Mouse (Mus musculus) layer of hippocampus, adult 9-10 months (tissue): ENCODE measurements around the gene Lyzl4.
"Not testable (repeated sequence)": the region's sequence is repeated elsewhere in the genome, so short reads cannot be mapped to it uniquely, and the experiment has no call there.

ENCODE experiments used
- DNase-seq: peaks from one replicate; pipeline ENCODE4 v3.0.0; 2022; ENCODE audit warnings: low spot score

Lyzl4 gene

GRCm38 (mm10) chr9:121600201-121600860, 41.6 kb downstream of the Lyzl4 start:
- DNase-seq, result no peak

- DNase-seq, result no peak
These were observed 42.3 kb downstream of the Lyzl4 start for GRCm38 (mm10) chr9:121599551-121599950.

- no peak for DNase-seq
These were observed 43.8 kb downstream of the Lyzl4 start for GRCm38 (mm10) chr9:121598106-121598505.

- DNase-seq, result no peak
These were observed 47.1 kb downstream of the Lyzl4 start for GRCm38 (mm10) chr9:121594771-121595170.

GRCm38 (mm10) chr9:121593768-121594167, 48.1 kb downstream of the Lyzl4 start:
- not testable (repeated sequence) for DNase-seq

- DNase-seq, result no peak
These were observed 48.8 kb downstream of the Lyzl4 start for GRCm38 (mm10) chr9:121592948-121593550.

GRCm38 (mm10) chr9:121589533-121589932, 52.4 kb downstream of the Lyzl4 start:
- DNase-seq, result no peak

- DNase-seq, result no peak
These were observed 67.5 kb downstream of the Lyzl4 start for GRCm38 (mm10) chr9:121574380-121574779.

- no peak for DNase-seq
These were observed 73.4 kb downstream of the Lyzl4 start for GRCm38 (mm10) chr9:121568451-121568850.

- no peak for DNase-seq
These were observed 75.5 kb downstream of the Lyzl4 start for GRCm38 (mm10) chr9:121566387-121566786.

- DNase-seq, result no peak
These were observed 78.6 kb downstream of the Lyzl4 start for GRCm38 (mm10) chr9:121563276-121563675.

GRCm38 (mm10) chr9:121560515-121560914, 81.4 kb downstream of the Lyzl4 start:
- DNase-seq, result no peak

- no peak for DNase-seq
These were observed 83.7 kb downstream of the Lyzl4 start for GRCm38 (mm10) chr9:121558167-121558566.

- no peak for DNase-seq
These were observed 85.0 kb downstream of the Lyzl4 start for GRCm38 (mm10) chr9:121556913-121557312.

- DNase-seq, result peak; percentile 44
These were observed 86.4 kb downstream of the Lyzl4 start for GRCm38 (mm10) chr9:121555395-121556000.

GRCm38 (mm10) chr9:121553643-121554042, 88.3 kb downstream of the Lyzl4 start:
- DNase-seq, result no peak

- no peak for DNase-seq
These were observed 91.5 kb downstream of the Lyzl4 start for GRCm38 (mm10) chr9:121550327-121550771.

- no peak for DNase-seq
These were observed 92.5 kb downstream of the Lyzl4 start for GRCm38 (mm10) chr9:121549444-121549843.

- no peak for DNase-seq
These were observed 92.9 kb downstream of the Lyzl4 start for GRCm38 (mm10) chr9:121549010-121549409.

GRCm38 (mm10) chr9:121547431-121547830, 94.5 kb downstream of the Lyzl4 start:
- no peak for DNase-seq

GRCm38 (mm10) chr9:121541530-121541929, 100.4 kb downstream of the Lyzl4 start:
- DNase-seq, result no peak

- DNase-seq, result no peak
These were observed 109.3 kb downstream of the Lyzl4 start for GRCm38 (mm10) chr9:121532626-121533025.

GRCm38 (mm10) chr9:121528605-121529357, 113.1 kb downstream of the Lyzl4 start:
- DNase-seq, result no peak
